Mouse (Mus musculus): ENCODE results near the gene Rhof.
"Not testable (repeated sequence)": the region's sequence is repeated elsewhere in the genome, so short reads cannot be mapped to it uniquely, and the experiment has no call there.

The Rhof gene

DNA sequence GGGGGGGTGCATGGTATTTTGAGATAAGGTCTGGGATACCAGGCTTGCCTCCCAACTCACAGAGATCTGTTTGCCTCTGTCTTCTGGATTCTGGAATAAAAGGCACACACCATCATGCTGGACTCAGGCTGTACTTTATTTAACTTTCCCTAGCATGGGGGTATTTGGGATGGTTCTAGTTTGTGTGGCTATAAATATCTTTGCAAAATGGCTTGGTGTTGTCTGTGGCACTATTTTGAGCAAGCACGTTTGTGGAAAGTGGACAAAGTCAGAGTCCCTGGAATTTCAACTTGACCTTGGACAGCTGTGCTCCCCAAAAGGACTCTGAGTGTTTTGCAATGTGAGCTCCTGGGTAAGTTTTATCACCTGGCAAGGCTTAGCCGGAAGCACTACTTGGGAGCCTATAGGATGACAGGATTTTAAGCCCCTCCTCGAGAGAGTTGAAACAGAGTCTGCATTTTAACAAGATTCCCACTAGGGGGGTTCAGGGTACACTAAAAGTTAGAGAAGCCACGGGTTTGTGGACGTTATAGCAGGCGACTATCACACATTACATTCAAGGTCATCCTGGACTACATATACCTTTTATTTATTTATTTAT lies 65.0 kb downstream of the Rhof start:
- peak; percentile 66 for DNase-seq (ENCODE audit: low read depth, low spot score)

GRCm38 (mm10) chr5:123064207-123064606 lies 68.3 kb downstream of the Rhof start:
- peak; percentile 86 for DNase-seq (ENCODE audit: low read depth, low spot score)

DNA sequence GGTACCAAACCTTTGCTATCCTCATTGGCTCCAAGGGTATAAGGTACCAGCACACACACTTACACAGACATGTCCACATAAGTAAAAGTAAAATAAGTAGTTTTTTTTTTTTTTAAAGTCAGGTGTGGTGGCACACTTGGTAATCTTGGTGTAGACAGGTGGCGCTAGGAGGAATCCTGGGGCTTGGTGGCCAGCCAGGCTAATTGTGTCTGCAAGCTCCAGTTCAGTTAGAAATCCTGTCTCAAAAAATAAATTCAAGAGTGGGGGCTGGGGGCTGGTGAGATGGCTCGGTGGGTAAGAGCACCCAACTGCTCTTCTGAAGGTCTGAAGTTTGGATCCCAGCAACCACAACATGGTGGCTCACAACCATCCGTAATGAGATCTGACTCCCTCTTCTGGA lies 69.4 kb downstream of the Rhof start:
- DNase-seq (ENCODE audit: low read depth, low spot score) = no peak

GRCm38 (mm10) chr5:123061402-123061749 lies 71.1 kb downstream of the Rhof start:
- DNase-seq (ENCODE audit: low read depth, low spot score) = not testable (repeated sequence)

DNA sequence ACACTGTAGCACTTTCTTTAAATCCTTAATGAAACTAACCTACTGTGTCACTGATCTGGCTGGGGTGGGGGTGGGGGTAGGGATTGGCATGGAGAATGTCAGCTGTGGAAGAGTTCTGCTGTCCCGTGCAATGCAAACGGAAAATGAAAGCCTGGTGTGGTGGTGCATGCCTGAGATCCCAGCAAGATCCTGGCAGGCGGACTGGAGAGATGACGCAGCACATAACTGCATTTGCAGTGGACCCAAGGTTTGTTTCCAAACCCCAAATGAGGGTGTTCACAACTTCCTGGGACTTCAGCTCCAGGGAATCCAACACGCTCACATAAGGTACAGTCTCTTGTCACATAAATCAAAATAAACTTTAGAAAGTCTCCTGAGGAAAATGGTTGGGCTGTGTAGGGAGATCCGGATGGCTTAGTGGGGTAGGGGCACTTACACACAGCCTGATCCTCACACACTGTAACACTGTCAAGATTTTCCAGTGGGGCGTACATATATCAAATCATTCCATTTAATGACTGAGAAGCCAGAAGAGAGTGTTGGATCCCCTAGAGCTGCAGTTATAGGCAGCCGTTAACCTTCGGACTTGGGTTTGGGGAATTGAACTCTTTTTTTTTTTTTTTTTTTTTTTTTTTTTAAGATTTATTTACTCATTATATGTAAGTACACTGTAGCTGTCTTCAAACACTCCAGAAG lies 71.6 kb downstream of the Rhof start:
- no peak for DNase-seq (ENCODE audit: low read depth, low spot score)

GRCm38 (mm10) chr5:123059757-123060520 lies 72.6 kb downstream of the Rhof start:
- peak; percentile 58 for DNase-seq (ENCODE audit: low read depth, low spot score)

- DNase-seq (ENCODE audit: low read depth, low spot score) = no peak
Measured at GRCm38 (mm10) chr5:123058251-123059102, 74.0 kb downstream of the Rhof start.

- DNase-seq (ENCODE audit: low read depth, low spot score) = peak; percentile 100
Measured at GRCm38 (mm10) chr5:123057366-123058250, 74.9 kb downstream of the Rhof start.
